Mouse (Mus musculus) heart, embryonic 15.5 days (tissue): ENCODE data around the gene Bpnt1. TPM values are rescaled to one million over a fixed set of nuclear protein-coding genes. Genes with fewer than 3 reads are reported as not detected.
"Not testable (repeated sequence)": the region's sequence is repeated elsewhere in the genome, so short reads cannot be mapped to it uniquely, and the experiment has no call there.

ENCODE experiments used
- ATAC-seq: fragments of 200-750 bp; cut with Nextera tagmentation; replicated peaks from 2 replicates; pipeline ENCODE4 v1.8.0; 2017; ENCODE audit warnings: low read depth, moderate TSS enrichment; ENCODE audit not compliant: insufficient number of reproducible peaks, insufficient read depth, low FRiP score
- H3K27ac ChIP-seq: fragments of 300-500 bp; sonication (generic); 2 replicates; pipeline ENCODE4 v1.5.1; 2015; ENCODE audit warnings: mild to moderate bottlenecking, inconsistent platforms
- H3K27me3 ChIP-seq: fragments of 300-500 bp; sonication (generic); 2 replicates; pipeline ENCODE4 v1.6.1; 2015; ENCODE audit warnings: inconsistent platforms
- H3K36me3 ChIP-seq: fragments of 300-500 bp; sonication (generic); 2 replicates; pipeline ENCODE4 v1.6.1; 2015; ENCODE audit warnings: mild to moderate bottlenecking, inconsistent platforms
- H3K4me1 ChIP-seq: fragments of 300-500 bp; sonication (generic); replicated peaks from 2 replicates; pipeline ENCODE4 v1.6.1; 2015; ENCODE audit warnings: inconsistent platforms
- H3K4me2 ChIP-seq: fragments of 300-500 bp; sonication (generic); 2 replicates; pipeline ENCODE4 v1.6.1; 2015; ENCODE audit warnings: inconsistent platforms, mild to moderate bottlenecking, moderate library complexity
- H3K4me3 ChIP-seq: fragments of 300-500 bp; sonication (generic); 2 replicates; pipeline ENCODE4 v1.5.1; 2015; ENCODE audit warnings: mild to moderate bottlenecking, inconsistent platforms
- H3K9ac ChIP-seq: fragments of 300-500 bp; sonication (generic); 2 replicates; pipeline ENCODE4 v1.6.1; 2015; ENCODE audit warnings: mild to moderate bottlenecking, inconsistent platforms
- H3K9me3 ChIP-seq: fragments of 300-500 bp; sonication (generic); replicated peaks from 2 replicates; pipeline ENCODE4 v1.6.1; 2016; ENCODE audit warnings: inconsistent platforms
- WGBS: fragments of 180-500 bp; shearing (Covaris S2); methylation state at CpG from one replicate; pipeline ENCODE4 v1.1.7; 2015; ENCODE audit warnings: mixed read lengths; 5-methylcytosine and 5-hydroxymethylcytosine counted together
- polyA plus RNA-seq: library from polyadenylated mRNA; unstranded; fragments of >200 nt; fragmentation: Nextera tagmentation; extraction: Ambion mirVana; gene quantifications from 2 replicates; pipeline ENCODE4 v1.2.1, GENCODE M21; 2015

Gene Bpnt1
- polyA plus RNA-seq, 1 experiment from 2014 or later: 26.4 TPM

DNA sequence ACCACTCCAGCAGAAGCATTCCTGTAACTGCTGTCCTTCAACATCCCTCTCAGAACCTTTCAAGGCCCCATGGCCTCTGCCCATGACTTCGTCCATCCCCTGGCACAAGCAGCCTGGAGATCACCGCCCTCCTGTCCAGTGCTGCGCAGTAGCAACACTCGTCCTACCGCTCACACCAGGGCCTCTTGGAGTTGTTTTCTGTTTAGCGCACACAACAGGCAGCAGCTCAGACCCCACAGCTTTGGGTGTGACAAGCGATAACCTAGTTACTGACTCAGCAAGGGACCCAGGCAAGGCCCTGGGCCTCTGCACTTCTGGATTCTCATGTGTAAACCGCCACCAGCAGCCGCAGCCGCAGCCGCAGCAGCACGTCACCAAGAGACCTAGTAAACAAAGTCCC, 25.1 kb upstream of the Bpnt1 start:
- Histone ChIP-seq H3K27me3 (no peaks in the 10 kb centered on the region), H3K4me1 (peaks cover 11% of the 10 kb centered on the region)

DNA sequence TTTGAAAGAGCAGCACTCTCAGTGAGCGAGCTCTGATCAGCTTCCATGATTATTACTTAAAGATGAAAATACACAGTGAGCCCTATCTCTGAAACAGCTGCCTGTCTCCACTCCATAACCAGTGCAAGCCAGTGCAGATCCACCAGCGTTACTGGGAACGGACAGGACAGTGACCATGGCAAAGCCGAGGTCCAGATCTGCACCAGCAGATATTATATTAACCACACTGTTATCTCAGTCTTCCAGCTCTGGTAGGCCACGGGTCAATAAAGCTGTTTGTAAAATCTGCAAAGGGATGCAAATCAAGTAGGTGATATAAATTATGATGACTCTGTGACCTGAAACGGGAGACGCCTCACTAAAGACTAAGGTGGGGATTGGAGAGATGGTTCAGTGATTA, 24.3 kb upstream of the Bpnt1 start:
- ATAC-seq: no peak
- no peaks in the 10 kb centered on the region for H3K9me3 ChIP-seq
- WGBS: 90% methylated on average over 7 of the region's 7 CpGs
- no peaks in the 10 kb centered on the region for H3K27me3 ChIP-seq
- peaks cover 17% of the 10 kb centered on the region for H3K4me1 ChIP-seq
- H3K4me3 ChIP-seq: no peak overlapping the region
- peaks cover 20% of the 10 kb centered on the region for H3K36me3 ChIP-seq
- H3K27ac ChIP-seq: no peak overlapping the region
- no peak overlapping the region for H3K4me2 ChIP-seq
- no peak overlapping the region for H3K9ac ChIP-seq

More for the DNA sequence above, 25.1 kb upstream of the Bpnt1 start:
- Histone ChIP-seq H3K9me3 (no peaks in the 10 kb centered on the region), H3K4me2 (no peak overlapping the region), H3K9ac (no peak overlapping the region), H3K27ac (no peak overlapping the region), H3K36me3 (peaks cover 23% of the 10 kb centered on the region), H3K4me3 (no peak overlapping the region)
- no peak for ATAC-seq
- WGBS: 96% methylated on average over 12 of the region's 12 CpGs

DNA sequence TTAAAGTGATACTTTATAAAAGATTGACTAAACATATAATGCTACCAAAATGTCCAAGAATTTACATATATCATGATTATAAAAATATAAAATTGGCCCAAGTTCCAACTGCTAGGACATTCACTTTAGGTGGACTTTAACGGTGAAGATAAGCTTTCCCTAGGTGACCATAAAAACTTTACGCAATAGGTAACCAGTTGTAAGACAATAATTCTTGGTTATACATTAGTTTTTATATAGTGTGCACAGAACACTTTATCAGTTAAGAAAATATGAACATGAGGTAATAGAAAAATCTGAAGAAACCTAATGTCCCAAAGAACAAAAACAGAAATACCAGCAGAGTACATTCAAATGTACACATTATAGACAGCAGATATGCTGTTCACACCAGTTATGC, 23.6 kb upstream of the Bpnt1 start:
- Histone ChIP-seq H3K4me2 (no peak overlapping the region), H3K4me3 (no peak overlapping the region), H3K36me3 (peaks cover 15% of the 10 kb centered on the region), H3K9ac (no peak overlapping the region), H3K9me3 (no peaks in the 10 kb centered on the region), H3K27ac (peak overlapping the region; percentile 62; the same call in 1 of the 2 replicates), H3K4me1 (peaks cover 17% of the 10 kb centered on the region), H3K27me3 (no peaks in the 10 kb centered on the region)
- no peak for ATAC-seq
- WGBS: 95% methylated on average over 2 of the region's 2 CpGs

DNA sequence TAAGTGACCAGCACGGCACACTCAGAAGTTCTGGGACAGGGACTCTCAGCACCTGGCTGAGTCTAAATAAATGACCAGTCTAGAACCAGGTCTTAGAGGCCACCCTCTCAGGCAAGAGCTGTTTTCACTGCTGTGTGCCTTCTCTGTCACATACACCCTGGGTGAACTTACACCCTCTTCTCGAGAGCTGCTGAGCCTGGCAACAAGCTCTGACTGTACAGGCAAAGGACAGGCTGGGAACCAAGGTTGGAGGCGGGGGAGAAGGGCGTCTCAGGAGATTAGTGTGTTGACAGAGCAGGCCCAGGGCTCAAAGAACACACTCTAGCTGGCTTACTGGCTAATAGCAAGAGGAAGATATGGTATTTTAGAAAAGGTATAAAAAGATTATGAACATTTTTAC, 23.0 kb upstream of the Bpnt1 start:
- peak; percentile 86 for ATAC-seq
- Histone ChIP-seq H3K4me1 (peaks cover 17% of the 10 kb centered on the region), H3K27me3 (no peaks in the 10 kb centered on the region), H3K4me2 (peak overlapping the region; percentile 40; the same call in 1 of the 2 replicates), H3K4me3 (no peak overlapping the region), H3K36me3 (peaks cover 21% of the 10 kb centered on the region), H3K9ac (no peak overlapping the region), H3K9me3 (no peaks in the 10 kb centered on the region), H3K27ac (peak overlapping the region; percentile 62)
- WGBS: 27% methylated on average over 4 of the region's 4 CpGs

DNA sequence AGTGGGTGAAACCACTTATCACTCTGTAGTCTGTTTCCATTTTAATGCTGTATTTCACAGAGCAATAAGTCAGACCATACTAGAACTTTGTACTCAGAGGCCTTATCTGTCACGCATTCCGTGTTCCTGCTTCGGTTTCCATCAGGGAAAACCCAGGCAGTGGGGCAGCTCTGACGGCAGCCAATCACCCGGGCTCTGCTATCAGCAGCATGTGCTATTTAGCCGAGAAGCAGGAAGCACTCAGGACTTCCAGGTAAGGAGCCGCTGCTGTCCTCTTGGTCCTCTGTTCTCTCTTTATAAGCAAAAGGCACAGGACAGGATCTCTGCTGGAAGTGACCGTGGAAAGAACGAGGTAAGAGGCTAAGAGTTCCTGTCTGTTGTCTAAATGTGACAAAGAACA, 20.0 kb upstream of the Bpnt1 start:
- H3K4me1 ChIP-seq: peaks cover 17% of the 10 kb centered on the region
- no peak overlapping the region for H3K9ac ChIP-seq
- no peaks in the 10 kb centered on the region for H3K27me3 ChIP-seq
- peaks cover 27% of the 10 kb centered on the region for H3K36me3 ChIP-seq
- H3K4me2 ChIP-seq: peak overlapping the region; percentile 43
- H3K4me3 ChIP-seq: no peak overlapping the region
- no peak; the same call in 1 of the 2 replicates for ATAC-seq
- peak overlapping the region; percentile 79 for H3K27ac ChIP-seq
- no peaks in the 10 kb centered on the region for H3K9me3 ChIP-seq
- 30% methylated on average over 9 of the region's 9 CpGs for WGBS

DNA sequence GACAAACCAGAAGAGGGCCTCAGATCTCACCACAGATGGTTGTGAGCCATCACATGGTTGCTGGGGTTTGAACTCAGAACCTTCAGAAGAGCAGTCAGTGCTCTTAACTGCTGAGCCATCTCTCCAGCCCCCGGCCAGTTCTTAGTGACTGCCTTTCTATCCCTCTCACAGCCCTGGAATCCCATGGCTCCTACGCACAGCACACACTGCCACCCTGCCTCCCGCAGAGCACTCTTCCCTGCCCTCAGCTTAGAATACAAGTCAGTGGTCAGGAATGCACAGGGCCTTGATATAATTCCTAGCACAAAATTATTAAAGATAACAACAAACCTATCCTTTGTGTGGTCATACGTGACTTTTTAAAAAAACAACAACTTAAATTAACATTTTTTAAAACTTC, 17.4 kb upstream of the Bpnt1 start:
- H3K9ac ChIP-seq: no peak overlapping the region
- no peak for ATAC-seq
- no peak overlapping the region for H3K27ac ChIP-seq
- 78% methylated on average over 4 of the region's 4 CpGs for WGBS
- H3K4me2 ChIP-seq: no peak overlapping the region
- H3K4me3 ChIP-seq: no peak overlapping the region
- peaks cover 30% of the 10 kb centered on the region for H3K36me3 ChIP-seq
- no peaks in the 10 kb centered on the region for H3K9me3 ChIP-seq
- H3K4me1 ChIP-seq: peaks cover 12% of the 10 kb centered on the region; the same call in 1 of the 2 replicates
- no peaks in the 10 kb centered on the region for H3K27me3 ChIP-seq

DNA sequence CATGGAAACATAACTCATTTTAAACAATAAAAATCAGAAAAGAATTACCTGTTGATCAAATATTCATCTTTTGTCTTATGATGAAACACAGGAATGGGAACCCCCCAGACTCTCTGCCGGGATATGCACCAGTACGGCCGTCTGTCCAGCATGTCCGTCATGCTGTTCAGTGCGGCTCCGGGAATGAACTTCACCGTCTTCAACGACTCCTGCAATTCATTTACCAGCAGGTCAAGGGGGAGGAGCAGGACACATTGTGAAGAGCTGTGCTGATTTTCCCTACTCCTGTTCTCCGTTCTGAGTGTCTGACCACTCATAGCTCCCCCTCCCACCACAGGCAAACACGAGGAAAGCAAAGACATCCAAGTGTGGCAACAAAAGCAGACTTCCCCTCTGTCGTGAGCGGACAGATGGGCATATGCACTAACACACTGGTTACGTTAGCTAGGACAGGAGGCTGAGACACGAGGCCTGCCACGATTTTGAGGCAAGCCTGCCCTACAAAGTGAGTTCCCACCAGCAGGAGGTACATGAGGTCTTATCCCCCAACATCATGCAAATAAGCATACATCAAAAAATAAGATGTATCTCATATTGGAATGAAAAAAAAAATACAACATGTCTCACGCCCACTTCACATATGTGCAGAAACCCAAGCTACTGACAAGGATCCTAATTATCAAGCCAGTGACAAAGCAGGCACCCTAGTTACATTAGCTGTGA, 15.9 kb upstream of the Bpnt1 start:
- no peak overlapping the region for H3K27ac ChIP-seq
- peaks cover 12% of the 10 kb centered on the region; the same call in 1 of the 2 replicates for H3K4me1 ChIP-seq
- peaks cover 42% of the 10 kb centered on the region for H3K36me3 ChIP-seq
- 86% methylated on average over 16 of the region's 16 CpGs for WGBS
- ATAC-seq: no peak
- H3K9ac ChIP-seq: no peak overlapping the region
- no peaks in the 10 kb centered on the region for H3K27me3 ChIP-seq
- H3K9me3 ChIP-seq: no peaks in the 10 kb centered on the region
- H3K4me3 ChIP-seq: no peak overlapping the region
- H3K4me2 ChIP-seq: no peak overlapping the region

DNA sequence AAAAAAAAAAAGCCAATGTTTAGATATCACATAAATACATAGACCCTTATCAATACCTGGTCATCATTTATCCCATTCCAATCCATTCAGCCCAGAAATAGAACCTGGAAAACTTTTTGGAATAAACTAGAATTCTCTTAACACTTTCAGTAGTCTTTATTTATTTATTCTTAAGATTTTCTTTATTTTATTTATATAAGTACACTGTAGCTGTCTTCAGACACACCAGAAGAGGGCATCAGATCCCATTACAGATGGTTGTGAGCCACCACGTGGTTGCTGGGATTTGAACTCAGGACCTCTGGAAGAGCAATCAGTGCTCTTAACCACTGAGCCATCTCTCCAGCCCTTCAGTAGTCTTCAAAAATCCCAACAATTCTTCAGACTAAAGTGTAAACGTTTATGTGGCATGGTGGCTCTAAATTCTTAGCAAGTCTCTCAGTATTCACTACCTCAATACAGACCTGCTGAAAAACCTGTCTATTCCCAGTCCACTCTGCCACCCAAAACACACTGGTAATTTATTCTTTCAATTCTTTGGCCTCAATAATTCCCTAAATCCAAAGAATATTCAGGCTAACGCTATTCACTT, 4.1 kb upstream of the Bpnt1 start:
- not testable (repeated sequence) for H3K9me3 ChIP-seq, H3K27ac ChIP-seq, H3K9ac ChIP-seq, ATAC-seq, H3K27me3 ChIP-seq
- Histone ChIP-seq H3K36me3 (peaks cover 37% of the 10 kb centered on the region), H3K4me1 (peaks cover 17% of the 10 kb centered on the region), H3K4me3 (peak overlapping the region; percentile 67), H3K4me2 (peak overlapping the region; percentile 77)
- 52% methylated on average over 3 of the region's 3 CpGs for WGBS

DNA sequence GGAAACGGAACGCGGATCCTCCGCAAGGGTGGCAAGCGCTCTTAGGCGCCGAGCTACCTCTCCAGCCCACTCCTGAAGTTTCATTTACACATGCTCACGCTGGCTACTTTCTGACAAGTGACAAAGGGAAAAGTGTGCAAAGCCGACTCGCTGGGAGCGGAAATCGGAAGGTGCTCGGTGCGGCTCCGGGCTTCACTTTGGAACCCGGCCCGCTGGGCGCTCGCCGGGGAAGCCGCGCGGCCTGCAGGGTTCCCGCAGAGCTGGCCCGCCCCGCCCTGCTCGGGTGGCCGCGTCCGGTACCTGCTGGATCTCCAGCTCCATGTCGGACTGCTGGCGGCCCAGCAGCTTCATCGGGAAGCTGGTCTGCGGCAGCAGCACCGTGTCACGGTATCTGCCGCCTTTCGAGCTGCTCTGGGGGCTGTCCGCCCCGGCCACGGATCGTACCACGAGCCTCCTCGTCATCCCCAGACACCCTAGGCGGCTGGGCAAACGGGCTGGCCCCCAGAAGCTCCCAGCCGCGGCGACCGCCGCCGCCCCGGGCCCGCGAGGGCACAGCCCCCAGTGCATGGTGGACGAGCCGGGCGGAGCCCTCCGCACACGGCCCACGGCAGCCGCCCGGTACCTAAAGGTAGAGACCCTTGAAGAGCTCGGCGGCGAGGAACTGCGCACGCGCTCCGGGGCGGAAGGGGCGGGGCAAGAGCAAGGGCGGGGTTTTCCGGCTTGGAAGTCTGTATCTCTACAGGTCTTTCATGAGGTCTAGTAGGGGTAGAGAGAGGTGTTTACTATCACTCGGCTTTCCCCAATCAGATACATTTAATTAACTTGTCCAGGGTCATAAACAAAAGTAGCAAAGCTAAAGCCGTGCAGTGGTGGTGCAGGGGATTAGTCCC, 3.0 kb upstream of the Bpnt1 start, which contains the start of gene Iars2:
Gene Iars2, minus strand, starts transcription at position 676 of the 890 bp plus-strand sequence.
- peak within 1 kb of the TSS; percentile 77 for H3K4me2 ChIP-seq
- H3K27me3 ChIP-seq: no peaks in the 10 kb centered on the region
- H3K36me3 ChIP-seq: peaks cover 27% of the 10 kb centered on the region
- peaks cover 27% of the 10 kb centered on the region for H3K4me1 ChIP-seq
- no peaks in the 10 kb centered on the region for H3K9me3 ChIP-seq
- peak; percentile 86 for ATAC-seq
- H3K27ac ChIP-seq: peak within 1 kb of the TSS; percentile 93
- peak within 1 kb of the TSS; percentile 77 for H3K9ac ChIP-seq
- under 1% methylated on average over 68 of the region's 76 CpGs for WGBS
- H3K4me3 ChIP-seq: peak within 1 kb of the TSS; percentile 67

DNA sequence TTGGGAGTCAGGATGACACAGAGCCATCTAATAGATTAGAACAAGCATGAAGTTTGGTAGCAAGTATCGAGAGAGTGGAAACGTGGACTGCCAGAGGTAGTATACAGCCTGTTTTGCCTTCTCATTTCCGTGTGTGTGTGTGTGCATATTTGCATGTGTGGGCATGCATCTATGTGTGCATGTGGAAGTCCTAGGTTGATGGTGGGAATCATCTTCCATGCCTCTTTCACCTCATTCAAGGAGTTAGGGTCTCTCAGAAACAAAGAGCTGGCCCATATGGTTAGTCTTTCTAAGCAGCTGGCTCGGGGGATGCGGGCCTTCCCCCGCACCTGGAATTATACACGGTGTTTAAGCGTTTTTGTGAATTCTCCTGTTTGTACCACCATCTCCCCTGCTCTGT, 2.1 kb upstream of the Bpnt1 start:
- Histone ChIP-seq H3K9me3 (no peaks in the 10 kb centered on the region), H3K4me1 (peaks cover 33% of the 10 kb centered on the region), H3K9ac (no peak overlapping the region), H3K36me3 (peaks cover 22% of the 10 kb centered on the region), H3K4me3 (no peak overlapping the region), H3K4me2 (peak overlapping the region; percentile 77), H3K27me3 (no peaks in the 10 kb centered on the region), H3K27ac (no peak overlapping the region)
- no peak for ATAC-seq
- 89% methylated on average over 8 of the region's 8 CpGs for WGBS

DNA sequence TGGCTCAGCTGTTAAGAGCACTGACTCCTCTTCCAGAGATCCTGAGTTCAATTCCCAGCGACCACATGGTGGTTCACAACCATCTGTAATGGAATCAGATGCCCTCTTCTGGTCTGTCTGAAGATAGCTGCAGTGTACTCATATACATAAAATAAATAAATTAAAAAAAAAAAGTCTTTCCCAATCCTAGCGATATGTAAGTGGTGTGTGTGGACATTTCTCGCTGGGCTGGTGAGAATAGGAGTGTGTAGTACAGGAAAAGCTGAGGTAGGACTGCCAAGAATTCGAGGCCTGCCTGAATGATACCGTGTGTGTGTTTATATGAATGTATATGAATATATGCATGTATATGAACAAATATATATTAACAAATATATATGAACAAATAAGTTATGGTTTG, 585 bp upstream of the Bpnt1 start:
- 51% methylated on average over 5 of the region's 5 CpGs for WGBS
- Histone ChIP-seq H3K27me3 (no peaks in the 10 kb centered on the region), H3K9ac (no peak overlapping the region), H3K36me3 (peaks cover 11% of the 10 kb centered on the region; the same call in 1 of the 2 replicates), H3K4me1 (peaks cover 34% of the 10 kb centered on the region), H3K27ac (no peak overlapping the region), H3K4me2 (peak overlapping the region; percentile 84), H3K9me3 (no peaks in the 10 kb centered on the region), H3K4me3 (peak overlapping the region; percentile 65)
- no peak for ATAC-seq
